8 mouse cellular contexts compared by ENCODE assay signal in the genomic region with DNA sequence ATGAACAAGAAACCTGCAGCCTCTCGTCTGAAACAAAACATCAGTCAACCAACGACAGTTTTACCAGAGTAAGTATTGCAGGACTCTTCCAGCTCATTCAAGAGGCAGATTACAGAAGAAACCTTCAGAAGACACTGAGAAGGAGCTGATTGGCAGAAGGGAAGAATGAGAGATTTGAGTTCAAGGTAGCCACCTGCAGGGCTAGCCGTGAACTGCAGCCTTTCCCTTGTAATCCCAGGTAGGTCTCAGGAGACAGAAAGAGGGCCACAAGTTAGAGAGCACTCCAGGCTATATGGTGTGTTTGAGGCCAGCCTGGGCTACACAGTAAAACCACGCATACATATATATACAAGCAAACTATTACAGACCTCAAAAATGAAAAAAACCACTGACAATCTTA. TPM values are rescaled to one million over a fixed set of nuclear protein-coding genes. Genes with fewer than 3 reads are reported as not detected.
A peak's percentile ranks its signal among the peaks of the same experiment; 100 is the strongest.
DNase-seq lines count a peak whose midpoint lies in the region; TF ChIP-seq lines count a peak whose summit lies in the region.

No protein-coding gene starts in this region.

- H3K36me3 ChIP-seq in heart, adult 2 months (ENCODE audit: control insufficient read depth, insufficient read depth, low read length): no peaks in the 10 kb centered on the region
- no peaks in the 10 kb centered on the region for H3K36me3 ChIP-seq in limb, embryonic 10.5 days

- no peaks in the 10 kb centered on the region; the same call in 1 of the 2 replicates for H3K4me1 ChIP-seq in heart, adult 2 months (ENCODE audit: control insufficient read depth, insufficient read depth, low read length)
- no peaks in the 10 kb centered on the region for H3K4me1 ChIP-seq in limb, embryonic 10.5 days

- WGBS in heart, adult 2 months: 73% methylated on average over 4 of the region's 4 CpGs
- WGBS in limb, embryonic 10.5 days: 73% methylated on average over 4 of the region's 4 CpGs

- TF ChIP-seq POLR2A in heart, adult 2 months (IDR thresholded peaks at IDR 0.05; ENCODE audit: insufficient read depth, low read depth, low read length): no peak

- DNase-seq in heart, adult 2 months: peak in 1 of 2 experiments; percentile 22
- DNase-seq in heart, adult 8-10 months (ENCODE audit: low spot score): no peak
- DNase-seq in B cell, adult 2 months: peak; percentile 7 to 14
- DNase-seq in adrenal gland, postnatal 25 days: peak; percentile 19
- peak; percentile 8 for DNase-seq in induced T-regulatory cell, adult 2 months (ENCODE audit: low read depth)
- peak; percentile 50 for DNase-seq in limb, embryonic 10.5 days (ENCODE audit: low spot score)
- DNase-seq in right cerebral cortex, postnatal 14 days: peak; percentile 64
- no peak for DNase-seq in gastrocnemius, postnatal 14 days

- H3K4me3 ChIP-seq in heart, adult 2 months: no peak overlapping the region
- H3K4me3 ChIP-seq in limb, embryonic 10.5 days: no peak overlapping the region

- peak; percentile 66 for TF ChIP-seq CTCF in heart, adult 2 months (IDR thresholded peaks at IDR 0.05)

- H3K9ac ChIP-seq in heart, adult 2 months (ENCODE audit: low read depth, low read length): no peak overlapping the region

- no peak for TF ChIP-seq EP300 in heart, adult 2 months (IDR thresholded peaks at IDR 0.05; ENCODE audit: insufficient read depth, low read depth, low read length)

- H3K27ac ChIP-seq in heart, adult 2 months: no peak overlapping the region
- no peak overlapping the region for H3K27ac ChIP-seq in limb, embryonic 10.5 days

- no peaks in the 10 kb centered on the region for H3K9me3 ChIP-seq in limb, embryonic 10.5 days (replicated peaks)

- intact Hi-C loops in heart, adult 2 months (cut with DNase I): no loop called here
- intact Hi-C loops in gastrocnemius, postnatal 14 days (cut with DNase I; ENCODE audit: low total_unique reads): no loop called here

- no peaks in the 10 kb centered on the region for H3K79me2 ChIP-seq in heart, adult 2 months (replicated peaks; ENCODE audit: control insufficient read depth, insufficient read depth, low read length)

- no peaks in the 10 kb centered on the region for H3K27me3 ChIP-seq in heart, adult 2 months (ENCODE audit: control insufficient read depth, insufficient read depth, low read length)
- no peaks in the 10 kb centered on the region for H3K27me3 ChIP-seq in limb, embryonic 10.5 days (ENCODE audit: low read depth, poor library complexity, severe bottlenecking)

RNA-seq across cellular contexts. Expression of gene Rhobtb1, which starts 49.2 kb away (rescaled TPM):
- 100 to 1,000 TPM; 123 to 160 TPM for total RNA-seq in heart, adult 2 months (2021)
- polyA plus RNA-seq in heart, adult 2 months (2012; rRNA removed): 65.5 and 79.6 TPM in 2 replicates
- 100 to 1,000 TPM; 141 to 253 (median 172) TPM for total RNA-seq in heart, adult 8-10 months (2022)
- 9.5 and 10.6 TPM in 2 replicates for total RNA-seq in adrenal gland, postnatal 25 days (2021)
- 15.3 and 20.2 TPM in 2 replicates for polyA plus RNA-seq in limb, embryonic 10.5 days (2016; fragmentation: Nextera tagmentation; extraction: Ambion mirVana)
- total RNA-seq in gastrocnemius, postnatal 14 days (2021): 10 to 100 TPM in 1 of 2 experiments, 1 to 10 TPM in 1; 8.8 to 11.4 TPM

Comparison
In these comparisons a context has a peak if more than half of its experiments do, and no peak if none do; other contexts are left out.
1. DNase-seq: peak in B cell, adult 2 months (2 of 2), adrenal gland, postnatal 25 days (single experiment), induced T-regulatory cell, adult 2 months (single experiment), limb, embryonic 10.5 days (single experiment) and right cerebral cortex, postnatal 14 days (single experiment); none in heart, adult 8-10 months (single experiment) and gastrocnemius, postnatal 14 days (single experiment).
2. RNA of gene Rhobtb1, which starts 49.2 kb away (total RNA-seq): 141 to 253 TPM in heart, adult 8-10 months and 123 to 160 TPM in heart, adult 2 months; 8.8 to 11.4 TPM in gastrocnemius, postnatal 14 days and 9.5 to 10.6 TPM in adrenal gland, postnatal 25 days; every median in the first group is over 4 times any median in the second.